Mouse (Mus musculus): ENCODE measurements around the gene Nhsl2.
"Not testable (repeated sequence)": the region's sequence is repeated elsewhere in the genome, so short reads cannot be mapped to it uniquely, and the experiment has no call there.

Nhsl2 gene

DNA sequence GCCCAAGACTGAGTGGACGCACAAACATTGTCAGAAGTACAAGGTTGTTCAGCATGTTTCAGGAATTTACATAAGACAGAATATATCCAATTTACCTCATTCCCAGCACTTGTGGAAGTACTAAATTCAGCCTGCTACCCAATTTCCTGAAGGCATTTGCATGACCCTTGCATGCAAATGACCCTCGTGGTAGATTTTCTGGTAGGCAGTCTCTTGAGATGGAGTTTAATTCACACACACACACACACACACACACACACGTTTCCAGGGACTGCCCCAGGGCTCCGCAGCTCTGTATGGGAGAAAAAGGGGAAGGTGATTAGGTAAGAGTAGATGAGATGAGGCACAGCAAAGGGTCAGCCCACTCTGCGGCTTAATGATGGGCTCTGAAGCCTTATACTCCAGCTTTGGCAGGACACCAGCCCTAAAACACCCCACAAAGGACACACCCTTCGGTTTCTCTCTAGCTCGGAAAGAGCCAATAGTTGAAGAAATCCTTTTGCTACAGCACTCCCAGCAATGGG lies 245.3 kb downstream of the Nhsl2 start:
- no peak for DNase-seq

DNA sequence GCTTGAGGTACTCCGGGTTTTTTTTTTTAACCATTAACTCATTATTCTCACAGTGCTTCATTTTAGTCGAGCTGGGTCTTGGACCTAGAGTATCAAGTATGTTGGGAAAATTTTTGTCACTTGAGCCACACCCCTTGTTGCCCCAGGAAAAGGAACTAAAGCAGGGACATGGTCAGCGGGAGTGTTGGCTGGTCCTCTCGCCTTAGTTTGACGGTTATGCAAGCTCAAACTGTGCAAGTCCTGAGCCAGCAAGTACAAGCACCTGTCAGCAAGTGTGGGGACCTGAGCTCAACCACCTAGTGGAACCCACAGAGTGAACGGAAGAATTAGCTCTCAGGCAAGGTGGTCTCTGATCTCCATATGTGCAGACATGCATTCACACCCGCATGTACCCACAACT lies 252.7 kb downstream of the Nhsl2 start:
- no peak for DNase-seq

DNA sequence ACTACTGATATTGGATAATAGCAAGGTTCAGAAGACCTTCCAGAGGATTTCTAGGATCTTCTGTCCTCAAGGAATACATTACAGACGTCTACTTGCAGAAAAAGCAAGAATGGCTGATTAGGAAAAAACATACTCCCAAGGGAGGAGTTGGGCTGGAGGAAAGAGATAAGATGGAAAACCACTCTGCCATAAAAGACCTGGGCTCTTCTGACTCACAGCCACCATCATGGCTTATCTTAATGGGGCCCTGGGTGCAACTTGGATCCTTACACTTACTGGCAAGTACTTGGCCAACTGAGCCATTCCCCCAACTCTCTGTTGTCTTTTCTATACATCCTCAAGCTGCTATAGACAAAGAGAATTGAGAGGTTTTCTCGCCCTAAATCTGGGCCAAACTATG lies 254.6 kb downstream of the Nhsl2 start:
- not testable (repeated sequence) for DNase-seq

DNA sequence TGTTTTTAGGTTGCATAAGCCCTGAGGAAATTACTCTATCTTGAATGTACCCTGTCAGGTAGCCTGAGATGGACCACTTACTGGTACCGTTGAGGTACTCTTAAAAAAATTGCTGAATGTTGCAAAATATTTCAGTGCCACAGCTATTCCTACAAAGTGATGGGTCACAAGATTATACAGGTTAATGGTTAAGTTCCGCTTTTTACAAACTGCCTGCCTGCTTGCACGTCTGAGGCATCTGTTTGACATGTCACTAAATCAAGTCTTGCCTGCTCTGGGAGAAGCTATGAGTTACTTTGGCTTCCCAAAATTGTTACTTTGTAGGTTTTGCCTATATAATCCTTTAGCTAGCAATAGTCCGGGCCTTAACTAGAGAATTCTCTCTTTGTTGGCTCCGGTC lies 260.2 kb downstream of the Nhsl2 start:
- not testable (repeated sequence) for DNase-seq

DNA sequence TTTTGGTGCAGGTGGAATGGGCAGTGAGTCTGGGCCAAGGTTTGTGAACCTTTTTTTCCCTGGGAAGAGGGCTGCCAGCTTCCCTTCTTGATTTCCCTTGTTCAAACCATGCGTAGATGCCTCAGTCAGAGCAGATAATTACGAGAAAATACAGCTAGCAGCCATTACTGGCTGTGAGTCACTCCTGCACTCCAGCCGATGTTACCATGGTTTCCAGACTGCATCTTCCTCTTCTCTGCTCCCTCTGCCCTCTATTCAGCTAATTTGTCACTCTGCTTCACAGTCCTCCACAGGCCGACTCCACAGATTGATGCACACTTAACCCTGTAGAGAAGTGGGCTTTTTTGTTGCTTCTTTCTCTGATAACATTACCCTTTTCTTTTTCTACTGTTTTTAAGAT lies 266.5 kb downstream of the Nhsl2 start:
- DNase-seq, result no peak

DNA sequence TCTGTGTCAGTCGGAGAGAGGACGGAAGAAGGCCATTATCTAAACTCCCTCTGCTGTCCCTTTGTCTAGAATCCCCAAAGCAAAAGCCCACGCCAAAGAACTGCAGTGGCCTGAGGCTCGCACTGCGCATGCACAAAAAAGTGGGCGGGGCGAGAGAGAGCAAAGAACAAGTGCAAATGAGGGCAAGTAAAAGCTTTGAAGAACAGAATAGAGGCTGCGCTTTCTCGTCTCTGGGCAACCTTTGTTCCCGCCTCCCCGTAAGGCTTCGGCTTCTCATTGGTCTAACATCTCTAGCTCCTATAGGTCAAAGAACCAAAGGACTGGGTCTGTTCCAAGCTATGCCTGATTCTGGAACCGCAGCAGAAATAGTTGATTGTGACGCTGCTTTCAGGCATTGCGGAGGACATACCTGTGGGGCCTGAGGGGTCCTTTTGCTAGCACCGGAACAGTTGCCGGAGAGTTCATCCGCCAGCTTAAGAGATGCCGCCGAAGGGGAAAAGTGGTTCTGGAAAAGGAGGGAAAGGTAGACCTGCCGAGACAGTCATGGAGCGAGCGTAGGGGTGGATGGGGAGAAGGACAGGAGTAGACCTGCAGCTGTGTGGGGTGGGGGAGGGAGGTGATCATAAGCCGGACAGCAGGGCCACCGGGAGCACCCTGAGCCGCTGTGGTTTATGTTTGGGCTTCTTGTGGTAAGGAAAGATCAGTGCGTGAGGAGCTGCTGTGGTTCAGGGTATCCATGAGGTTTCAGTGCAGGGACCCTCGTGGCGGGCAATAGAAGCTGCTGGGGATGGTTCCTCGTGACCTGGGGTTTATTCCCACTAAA lies 270.1 kb downstream of the Nhsl2 start, which contains the start of gene Pin4:
TSS of gene Pin4 (plus strand) at position 406 of the 823 bp plus-strand sequence.
- DNase-seq, result peak; percentile 95

DNA sequence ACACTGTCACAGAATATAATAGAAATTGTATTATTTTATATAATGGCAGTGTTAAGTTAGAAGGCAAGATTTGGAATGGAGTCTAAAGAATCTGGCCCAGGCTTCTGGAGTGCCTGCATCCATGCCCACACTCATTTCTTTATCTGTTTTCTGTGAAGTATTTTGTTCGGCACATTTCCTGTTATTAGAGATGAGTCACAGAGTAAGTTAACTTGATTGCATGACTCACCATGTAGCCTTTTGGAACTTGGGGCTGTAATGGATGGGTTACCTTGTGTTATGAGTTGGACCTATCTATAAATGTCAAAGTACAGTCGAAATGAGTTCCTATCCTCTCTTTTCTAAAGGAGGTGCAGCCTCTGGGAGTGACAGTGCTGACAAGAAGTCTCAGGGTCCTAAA lies 272.1 kb downstream of the Nhsl2 start:
- DNase-seq, result no peak

DNA sequence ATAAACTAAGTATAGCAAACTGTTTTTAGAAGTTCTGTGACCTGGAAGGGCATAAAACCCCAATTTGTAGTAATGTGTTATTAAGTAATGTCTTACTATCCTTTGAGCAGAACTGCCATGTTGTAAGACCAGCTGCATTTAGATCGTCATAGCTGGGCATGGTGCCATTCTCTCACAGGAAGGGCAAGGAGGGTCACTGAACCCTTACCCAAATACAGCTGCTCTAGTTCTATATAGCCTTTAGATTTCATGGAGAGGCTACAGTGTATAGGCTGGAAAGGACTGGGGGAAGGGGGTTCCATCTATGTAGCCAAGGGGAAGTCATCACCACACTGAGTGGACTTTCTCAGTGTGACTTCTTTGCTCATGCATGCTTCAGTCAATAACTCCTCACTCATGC lies 292.0 kb downstream of the Nhsl2 start:
- no peak for DNase-seq

Data from kidney, postnatal 10 days (tissue).